9 mouse cellular contexts compared by ENCODE assay signal in genomic region chr11:50379023-50379752, GRCm38 (mm10). TPM values are rescaled to one million over a fixed set of nuclear protein-coding genes. Genes with fewer than 3 reads are reported as not detected.
A peak's percentile ranks its signal among the peaks of the same experiment; 100 is the strongest.
DNase-seq lines count a peak whose midpoint lies in the region; ATAC-seq and TF ChIP-seq lines count a peak whose summit lies in the region.
"Had no signal": no experiment of that assay in that cellular context is flagged by ENCODE, and none has a peak within 500 bp of the region (broad histone marks: within the 10 kb centered on the region; RNA-seq: fewer than 3 reads in every experiment).

No protein-coding gene starts in this region.

- no peak for ATAC-seq in erythroblast, adult 5-6 weeks (replicated peaks; ENCODE audit: low FRiP score, poor library complexity, severe bottlenecking)
- ATAC-seq in liver, embryonic 12.5 days, result no peak
- no peak for ATAC-seq in stomach, postnatal 0 days (ENCODE audit: low FRiP score, low TSS enrichment)
- no peak for ATAC-seq in granulocyte monocyte progenitor cell, adult 5-6 weeks (replicated peaks; ENCODE audit: poor library complexity, severe bottlenecking)

- intact Hi-C loops in left cerebral cortex, postnatal 10 days (cut with DNase I), result no loop called here

- TF ChIP-seq EP300 in stomach, postnatal 0 days (optimal IDR thresholded peaks at IDR 0.05), result no peak

- no peak for TF ChIP-seq POLR2A in testis, adult 2 months (IDR thresholded peaks at IDR 0.05; ENCODE audit: control insufficient read depth, low read depth, low read length)

- H3K27ac ChIP-seq in testis, adult 2 months (ENCODE audit: control insufficient read depth, insufficient read depth, low read depth, low read length), result peak overlapping the region; percentile 99; the same call in 1 of the 2 replicates
- peak overlapping the region; percentile 100 for H3K27ac ChIP-seq in liver, embryonic 12.5 days
- H3K27ac ChIP-seq in stomach, postnatal 0 days (replicated peaks), result no peak overlapping the region

- no peak for DNase-seq in testis, postnatal 14 days (ENCODE audit: low spot score)
- DNase-seq in stomach, postnatal 0 days (ENCODE audit: low spot score), result no peak
- no peak for DNase-seq in left cerebral cortex, postnatal 10 days (ENCODE audit: extremely low spot score in 1 of 2, low spot score in 2 of 2)

- no peak for TF ChIP-seq CTCF in testis, adult 2 months (IDR thresholded peaks at IDR 0.05; ENCODE audit: control insufficient read depth, insufficient read depth, insufficient replicate concordance, low read depth, low read length)
- no peak for TF ChIP-seq CTCF in stomach, postnatal 0 days (IDR thresholded peaks at IDR 0.05; ENCODE audit: low read depth)

- peaks cover 56% of the 10 kb centered on the region for H3K36me3 ChIP-seq in erythroblast, embryonic 14.5 days (ENCODE audit: control insufficient read depth)
- peaks cover 7% of the 10 kb centered on the region for H3K36me3 ChIP-seq in testis, adult 2 months (ENCODE audit: control insufficient read depth, insufficient read depth, low read length)
- H3K36me3 ChIP-seq in liver, embryonic 12.5 days, result peaks cover 40% of the 10 kb centered on the region
- H3K36me3 ChIP-seq in stomach, postnatal 0 days (ENCODE audit: control insufficient read depth, insufficient read depth, low read length), result peaks cover 16% of the 10 kb centered on the region

- peak overlapping the region; percentile 98 for H3K9ac ChIP-seq in liver, embryonic 12.5 days
- peak overlapping the region; percentile 98 for H3K9ac ChIP-seq in stomach, postnatal 0 days (ENCODE audit: low read length)

- H3K9me3 ChIP-seq in erythroblast, embryonic 14.5 days (ENCODE audit: control insufficient read depth, low read length), result no peaks in the 10 kb centered on the region
- no peaks in the 10 kb centered on the region for H3K9me3 ChIP-seq in liver, embryonic 12.5 days (replicated peaks)
- H3K9me3 ChIP-seq in stomach, postnatal 0 days (ENCODE audit: control insufficient read depth, low read length), result no peaks in the 10 kb centered on the region

- H3K4me2 ChIP-seq in liver, embryonic 12.5 days, result peak overlapping the region; percentile 94
- H3K4me2 ChIP-seq in stomach, postnatal 0 days (replicated peaks; ENCODE audit: low read depth), result peak overlapping the region; percentile 72

- peaks cover 41% of the 10 kb centered on the region for H3K4me1 ChIP-seq in erythroblast, embryonic 14.5 days (ENCODE audit: control insufficient read depth)
- peaks cover 3% of the 10 kb centered on the region for H3K4me1 ChIP-seq in testis, adult 2 months (ENCODE audit: control insufficient read depth, insufficient read depth, low read length)
- H3K4me1 ChIP-seq in liver, embryonic 12.5 days, result peaks cover 36% of the 10 kb centered on the region
- no peaks in the 10 kb centered on the region; the same call in 1 of the 2 replicates for H3K4me1 ChIP-seq in stomach, postnatal 0 days (replicated peaks; ENCODE audit: control insufficient read depth, insufficient read depth)

- no peaks in the 10 kb centered on the region for H3K27me3 ChIP-seq in erythroblast, embryonic 14.5 days (ENCODE audit: control insufficient read depth)
- no peaks in the 10 kb centered on the region for H3K27me3 ChIP-seq in testis, adult 2 months (ENCODE audit: control insufficient read depth, insufficient read depth, low read length)
- no peaks in the 10 kb centered on the region for H3K27me3 ChIP-seq in liver, embryonic 12.5 days (replicated peaks)
- no peaks in the 10 kb centered on the region for H3K27me3 ChIP-seq in stomach, postnatal 0 days (ENCODE audit: control insufficient read depth, insufficient read depth, low read length)

- H3K4me3 ChIP-seq in erythroblast, embryonic 14.5 days (replicated peaks), result peak overlapping the region; percentile 97
- H3K4me3 ChIP-seq in testis, adult 2 months (ENCODE audit: control insufficient read depth, low read depth, low read length), result peak overlapping the region; percentile 98
- H3K4me3 ChIP-seq in liver, embryonic 12.5 days, result peak overlapping the region; percentile 97
- peak overlapping the region; percentile 85 for H3K4me3 ChIP-seq in stomach, postnatal 0 days (ENCODE audit: low read depth, low read length)

- WGBS in liver, embryonic 12.5 days (ENCODE audit: insufficient replicate concordance), result 49% methylated on average over 12 of the region's 12 CpGs
- 45% methylated on average over 12 of the region's 12 CpGs for WGBS in stomach, postnatal 0 days

RNA-seq across cellular contexts. Expression of gene Hnrnph1, which starts 2.4 kb away (rescaled TPM):
- polyA plus RNA-seq in erythroblast, embryonic 14.5 days (2012), result 12.6 and 16.1 TPM in 2 replicates
- 162 and 237 TPM in 2 replicates for total RNA-seq in erythroblast, adult 5-6 weeks (2015; ENCODE audit: low replicate concordance)
- 155 and 222 TPM in 2 replicates for total RNA-seq in erythroblast, adult 5-6 weeks (2017; ENCODE audit: low replicate concordance)
- 112 and 154 TPM in 2 replicates for polyA plus RNA-seq in testis, adult 2 months (2012; rRNA removed)
- 160 TPM in 2 replicates for polyA plus RNA-seq in liver, embryonic 12.5 days (2016; fragmentation: Nextera tagmentation; extraction: Ambion mirVana)
- 113 and 115 TPM in 2 replicates for polyA plus RNA-seq in stomach, postnatal 0 days (2015; fragmentation: Nextera tagmentation; extraction: Ambion mirVana)
- 100 to 1,000 TPM; 242 to 260 TPM for total RNA-seq in left cerebral cortex, postnatal 10 days (2021)
- total RNA-seq in granulocyte monocyte progenitor cell, adult 5-6 weeks (2014; fragmentation: Nextera tagmentation), result 644 and 818 TPM in 2 replicates
- 838 and 1,051 TPM in 2 replicates for total RNA-seq in granulocyte monocyte progenitor cell, adult 5-6 weeks (2017)

RNA-seq across cellular contexts. Expression of gene Cby3, which starts 24.9 kb away (rescaled TPM):
- not detected in 2 replicates for polyA plus RNA-seq in erythroblast, embryonic 14.5 days (2012)
- total RNA-seq in erythroblast, adult 5-6 weeks (2015; ENCODE audit: low replicate concordance), result not detected in 2 replicates
- total RNA-seq in erythroblast, adult 5-6 weeks (2017; ENCODE audit: low replicate concordance), result not detected in 2 replicates
- polyA plus RNA-seq in testis, adult 2 months (2012; rRNA removed), result 112 and 129 TPM in 2 replicates
- polyA plus RNA-seq in liver, embryonic 12.5 days (2016; fragmentation: Nextera tagmentation; extraction: Ambion mirVana), result 0.18 TPM in 1 of 2 replicates, not detected in the other
- polyA plus RNA-seq in stomach, postnatal 0 days (2015; fragmentation: Nextera tagmentation; extraction: Ambion mirVana), result 0.15 and 0.28 TPM in 2 replicates
- total RNA-seq in left cerebral cortex, postnatal 10 days (2021), result not detected
- total RNA-seq in granulocyte monocyte progenitor cell, adult 5-6 weeks (2014; fragmentation: Nextera tagmentation), result not detected in 2 replicates
- total RNA-seq in granulocyte monocyte progenitor cell, adult 5-6 weeks (2017), result not detected in 2 replicates
- total RNA-seq: adrenal gland, postnatal 4 days had no signal

RNA-seq across cellular contexts. Expression of gene Rufy1, which starts 51.7 kb away (rescaled TPM):
- polyA plus RNA-seq in erythroblast, embryonic 14.5 days (2012), result 0.18 and 0.23 TPM in 2 replicates
- total RNA-seq in erythroblast, adult 5-6 weeks (2015; ENCODE audit: low replicate concordance), result 7.3 and 8.6 TPM in 2 replicates
- 7.6 and 7.7 TPM in 2 replicates for total RNA-seq in erythroblast, adult 5-6 weeks (2017; ENCODE audit: low replicate concordance)
- 5.7 and 6.4 TPM in 2 replicates for polyA plus RNA-seq in testis, adult 2 months (2012; rRNA removed)
- 12.0 and 12.8 TPM in 2 replicates for polyA plus RNA-seq in liver, embryonic 12.5 days (2016; fragmentation: Nextera tagmentation; extraction: Ambion mirVana)
- 18.7 and 22.8 TPM in 2 replicates for polyA plus RNA-seq in stomach, postnatal 0 days (2015; fragmentation: Nextera tagmentation; extraction: Ambion mirVana)
- total RNA-seq in left cerebral cortex, postnatal 10 days (2021), result 10 to 100 TPM; 20.6 to 22.5 TPM
- total RNA-seq in granulocyte monocyte progenitor cell, adult 5-6 weeks (2014; fragmentation: Nextera tagmentation), result 42.1 and 52.7 TPM in 2 replicates
- 34.6 and 48.3 TPM in 2 replicates for total RNA-seq in granulocyte monocyte progenitor cell, adult 5-6 weeks (2017)

RNA-seq across cellular contexts. Expression of gene Canx, which starts 53.7 kb away (rescaled TPM):
- 3.1 and 8.5 TPM in 2 replicates for polyA plus RNA-seq in erythroblast, embryonic 14.5 days (2012)
- total RNA-seq in erythroblast, adult 5-6 weeks (2015; ENCODE audit: low replicate concordance), result 98.6 and 101 TPM in 2 replicates
- 226 and 340 TPM in 2 replicates for total RNA-seq in erythroblast, adult 5-6 weeks (2017; ENCODE audit: low replicate concordance)
- polyA plus RNA-seq in testis, adult 2 months (2012; rRNA removed), result 41.5 and 58.3 TPM in 2 replicates
- polyA plus RNA-seq in liver, embryonic 12.5 days (2016; fragmentation: Nextera tagmentation; extraction: Ambion mirVana), result 255 and 264 TPM in 2 replicates
- polyA plus RNA-seq in stomach, postnatal 0 days (2015; fragmentation: Nextera tagmentation; extraction: Ambion mirVana), result 171 and 181 TPM in 2 replicates
- total RNA-seq in left cerebral cortex, postnatal 10 days (2021), result 100 to 1,000 TPM; 375 to 412 TPM
- total RNA-seq in granulocyte monocyte progenitor cell, adult 5-6 weeks (2014; fragmentation: Nextera tagmentation), result 406 and 409 TPM in 2 replicates
- 955 and 1,233 TPM in 2 replicates for total RNA-seq in granulocyte monocyte progenitor cell, adult 5-6 weeks (2017)

Comparison
In these comparisons a context has a peak if more than half of its experiments do, and no peak if none do; other contexts are left out.
1. RNA of gene Cby3, which starts 24.9 kb away (polyA plus RNA-seq): 112 to 129 TPM in testis, adult 2 months; 0.15 to 0.28 TPM in stomach, postnatal 0 days, 0.18 TPM in liver, embryonic 12.5 days and not detected in erythroblast, embryonic 14.5 days; every median in the first group is over 10 times any median in the second.
2. Peak in every context shown above with its lines, with median percentiles within 50 percentile points of each other: H3K4me3 ChIP-seq.